Mouse (Mus musculus): Measurements from ENCODE around the gene Auts2. TPM values are rescaled to one million over a fixed set of nuclear protein-coding genes. Genes with fewer than 3 reads are reported as not detected.

Auts2 gene
- total RNA-seq, 2 experiments from 2014 or later: 24.3 to 29.9 TPM

DNA sequence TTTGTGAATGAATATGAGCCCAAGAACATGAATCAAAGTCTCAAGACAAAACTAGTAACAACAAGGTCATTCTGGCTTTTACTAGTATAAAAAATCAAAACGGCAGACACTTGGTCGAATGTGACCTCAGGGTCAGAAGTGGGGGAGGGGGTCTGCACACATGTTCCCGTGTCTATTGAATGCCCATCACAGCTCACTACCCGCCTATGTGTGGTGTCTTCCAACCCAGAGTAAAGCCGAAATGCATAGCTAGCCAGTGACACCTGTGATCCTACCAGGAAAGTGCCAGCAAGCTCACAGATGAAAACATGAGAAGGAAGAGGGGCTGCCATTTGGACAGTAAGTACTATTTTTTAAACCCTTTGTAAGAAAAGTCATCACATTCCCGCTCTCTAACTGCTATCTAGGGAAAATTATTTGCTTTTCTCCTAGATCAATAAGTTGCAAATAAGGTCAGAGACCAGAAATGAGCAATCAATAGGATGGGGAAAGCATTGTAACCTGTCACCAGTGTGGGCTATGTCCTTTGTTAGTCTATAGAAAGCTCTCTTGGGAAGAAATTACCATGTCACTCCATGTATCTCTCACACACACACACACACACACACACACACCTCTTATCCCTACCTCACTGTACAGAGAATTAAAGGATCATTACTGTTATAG is 94.6 kb downstream of the Auts2 start:
- no peak for DNase-seq

- DNase-seq: no peak
Measured at GRCm38 (mm10) chr5:132445213-132445954, 97.8 kb downstream of the Auts2 start.

GRCm38 (mm10) chr5:132442948-132443347 is 100.2 kb downstream of the Auts2 start:
- DNase-seq: peak in 1 of 2 experiments; percentile 43

GRCm38 (mm10) chr5:132438414-132438813 is 104.7 kb downstream of the Auts2 start:
- peak in 1 of 2 experiments; percentile 24 for DNase-seq

- peak; percentile 17 to 50 for DNase-seq
Measured at GRCm38 (mm10) chr5:132437994-132438393, 105.2 kb downstream of the Auts2 start.

- no peak for DNase-seq
Measured at GRCm38 (mm10) chr5:132437478-132437877, 105.7 kb downstream of the Auts2 start.

DNA sequence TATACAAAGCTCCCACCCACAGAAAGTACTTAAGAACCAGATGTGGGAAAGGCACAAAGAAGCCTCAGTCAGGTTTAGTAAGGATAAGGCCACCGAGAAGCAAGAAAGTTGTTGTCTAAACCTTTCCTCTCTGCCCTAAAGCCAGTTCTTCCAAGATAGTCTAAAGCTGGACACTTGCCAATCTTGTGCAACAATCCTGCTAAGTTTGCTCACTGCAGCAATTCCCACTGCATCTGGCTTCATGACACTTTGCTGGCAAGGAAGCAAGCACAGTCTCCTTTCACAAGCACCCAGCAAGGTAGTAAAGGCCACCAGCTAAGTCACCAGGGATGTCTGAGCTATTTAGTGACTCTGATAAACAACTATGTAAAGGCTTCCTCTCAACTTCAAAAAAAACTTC is 106.2 kb downstream of the Auts2 start:
- DNase-seq: peak; percentile 56 to 59

- DNase-seq: no peak
Measured at GRCm38 (mm10) chr5:132436473-132436872, 106.7 kb downstream of the Auts2 start.

GRCm38 (mm10) chr5:132435401-132435800 is 107.7 kb downstream of the Auts2 start:
- DNase-seq: no peak

GRCm38 (mm10) chr5:132433377-132434115 is 109.6 kb downstream of the Auts2 start:
- DNase-seq: no peak

- no peak for DNase-seq
Measured at GRCm38 (mm10) chr5:132429363-132429762, 113.8 kb downstream of the Auts2 start.

DNA sequence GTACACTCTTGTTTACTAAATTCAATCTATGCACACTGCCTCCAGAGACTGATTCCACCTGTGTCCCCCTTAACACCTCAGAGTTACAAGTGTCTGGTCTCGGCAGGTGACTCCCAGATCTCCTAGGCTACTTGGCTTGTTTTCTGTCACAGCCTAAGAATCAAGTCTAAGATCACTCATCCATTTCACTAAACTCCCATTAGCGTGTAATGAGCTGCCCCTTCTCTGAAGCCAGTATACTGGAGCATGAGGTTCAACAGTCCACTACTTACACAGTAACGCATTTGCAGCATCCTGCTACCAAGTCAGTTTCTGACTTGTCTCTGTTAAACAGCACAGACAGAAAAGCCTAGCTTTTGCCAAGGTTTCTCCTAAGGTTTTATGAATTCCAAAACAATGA is 116.8 kb downstream of the Auts2 start:
- DNase-seq: no peak

GRCm38 (mm10) chr5:132425792-132426309 is 117.3 kb downstream of the Auts2 start:
- no peak for DNase-seq

- no peak for DNase-seq
Measured at GRCm38 (mm10) chr5:132410338-132410852, 132.7 kb downstream of the Auts2 start.

GRCm38 (mm10) chr5:132408892-132409575 is 134.1 kb downstream of the Auts2 start:
- no peak for DNase-seq

DNA sequence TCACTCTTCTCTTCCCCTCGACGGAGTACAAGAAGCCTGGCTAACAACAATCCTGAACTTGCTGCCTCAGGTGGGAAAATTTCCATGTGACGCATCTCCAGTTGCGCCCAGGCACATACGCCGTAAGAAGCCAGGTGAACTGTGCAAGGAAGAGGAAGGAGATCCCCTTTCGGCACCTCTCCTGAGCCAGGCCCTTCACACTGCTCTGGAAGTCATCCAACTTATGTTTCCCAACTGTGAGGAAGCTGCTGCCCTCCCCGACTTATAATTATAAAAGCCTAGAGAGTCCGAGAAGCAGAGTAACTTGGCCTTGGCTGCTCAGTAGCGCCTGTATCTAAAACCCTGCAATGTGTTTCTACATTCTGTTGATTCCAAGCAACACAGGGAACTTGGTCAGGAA is 142.6 kb downstream of the Auts2 start:
- DNase-seq: peak in 1 of 2 experiments; percentile 16

- DNase-seq: no peak
Measured at GRCm38 (mm10) chr5:132399486-132399885, 143.7 kb downstream of the Auts2 start.

GRCm38 (mm10) chr5:132395922-132396321 is 147.2 kb downstream of the Auts2 start:
- DNase-seq: no peak

GRCm38 (mm10) chr5:132394800-132395575 is 148.2 kb downstream of the Auts2 start:
- DNase-seq: peak; percentile 29 to 37

DNA sequence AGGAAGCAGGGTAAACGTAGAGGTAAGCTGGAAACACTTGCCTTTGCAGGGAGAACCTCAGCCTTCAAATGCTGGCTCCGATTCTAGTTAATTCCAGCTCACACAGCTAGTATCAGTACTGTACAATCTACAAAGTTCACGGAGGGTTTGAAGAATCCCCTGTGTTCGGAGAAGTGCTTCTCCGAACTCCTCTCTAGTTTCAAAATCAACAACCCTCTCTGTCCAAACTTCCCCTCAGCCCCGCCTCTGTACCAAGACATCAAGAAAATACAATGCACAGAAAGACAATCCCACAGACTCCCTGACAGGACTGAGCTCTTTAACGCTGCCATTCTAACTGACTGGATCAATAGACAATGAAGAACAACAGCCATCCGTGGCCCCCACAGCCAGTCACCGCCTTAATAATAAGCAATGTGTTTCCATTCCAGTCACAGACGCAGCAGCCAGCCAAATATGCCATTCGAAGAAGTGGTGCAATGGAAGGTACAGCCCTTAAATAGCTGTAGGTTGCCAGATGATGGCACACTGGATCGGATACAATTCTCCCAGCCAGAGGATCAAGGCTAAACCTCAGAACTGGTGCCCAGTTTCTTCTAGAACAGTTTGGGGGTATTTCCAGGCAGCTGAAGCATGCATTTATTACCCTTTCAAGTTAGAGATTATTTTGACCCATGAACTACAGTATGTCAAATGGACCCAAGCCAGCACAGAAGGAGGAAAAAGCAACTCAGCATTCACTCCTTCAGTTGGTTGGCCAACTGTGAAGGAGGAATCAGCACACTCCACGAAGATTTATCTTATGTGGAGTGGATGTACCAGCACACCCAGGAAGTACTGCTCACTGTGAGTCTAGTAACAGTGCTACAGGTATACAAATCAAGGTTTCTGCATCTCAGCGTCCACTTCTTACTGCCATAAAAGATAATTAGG is 151.0 kb downstream of the Auts2 start:
- DNase-seq: no peak
